Mouse (Mus musculus): ENCODE data around the gene Gm20388.

DNA sequence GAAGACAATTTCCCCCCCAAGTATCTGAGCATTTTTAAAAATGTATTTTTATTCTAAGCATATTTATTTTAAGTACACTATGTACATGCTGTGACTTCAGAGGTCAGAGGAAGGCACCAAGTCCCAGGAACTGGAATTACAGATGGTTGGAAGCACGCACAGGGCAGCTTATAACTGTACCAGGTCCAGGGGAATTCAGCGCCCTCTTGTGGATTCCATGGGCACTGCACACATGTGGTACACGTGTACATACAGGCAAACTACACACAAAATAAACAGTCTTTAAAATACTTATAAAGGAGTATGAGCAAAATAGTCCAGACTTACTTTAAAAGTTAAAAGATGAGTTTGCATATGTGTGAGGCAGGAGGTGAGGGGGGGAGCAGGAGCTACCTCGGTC lies 4483.3 kb downstream of the Gm20388 start:
- TF ChIP-seq ZC3H11A (IDR thresholded peaks at IDR 0.05; ENCODE audit: borderline replicate concordance, low read depth, low read length): no peak; the same call in 1 of the 2 replicates
- TF ChIP-seq CHD2 (IDR thresholded peaks at IDR 0.05; ENCODE audit: low read depth, low read length): no peak
- no peak for TF ChIP-seq ZNF384 (IDR thresholded peaks at IDR 0.05; ENCODE audit: low read depth, low read length)
